Mouse (Mus musculus) lung, postnatal 10 days (tissue): ENCODE measurements around the gene Pfkp.

Experiments
- DNase-seq: peaks from one replicate; pipeline ENCODE4 v3.0.0; 2021

The Pfkp gene

DNA sequence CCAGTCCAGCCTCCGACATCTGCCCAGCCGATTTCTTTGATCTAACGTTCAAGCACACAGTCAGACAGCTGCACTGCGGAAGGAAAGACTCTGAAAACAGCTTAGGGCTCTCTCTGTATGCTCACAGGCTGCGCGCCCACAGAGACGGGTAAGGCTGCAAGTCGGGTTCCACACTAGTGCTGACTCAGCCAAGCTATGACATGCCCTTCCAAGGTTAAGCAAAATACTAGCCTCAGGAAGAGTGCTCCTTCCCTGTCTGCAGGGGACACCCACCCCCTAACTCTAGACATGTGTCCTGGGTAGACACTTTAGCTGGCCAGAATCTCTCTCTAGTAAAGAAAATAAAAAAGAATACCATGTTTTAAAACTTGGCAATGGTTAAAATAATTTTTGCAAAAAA, 48.0 kb downstream of the Pfkp start:
- DNase-seq: no peak

DNA sequence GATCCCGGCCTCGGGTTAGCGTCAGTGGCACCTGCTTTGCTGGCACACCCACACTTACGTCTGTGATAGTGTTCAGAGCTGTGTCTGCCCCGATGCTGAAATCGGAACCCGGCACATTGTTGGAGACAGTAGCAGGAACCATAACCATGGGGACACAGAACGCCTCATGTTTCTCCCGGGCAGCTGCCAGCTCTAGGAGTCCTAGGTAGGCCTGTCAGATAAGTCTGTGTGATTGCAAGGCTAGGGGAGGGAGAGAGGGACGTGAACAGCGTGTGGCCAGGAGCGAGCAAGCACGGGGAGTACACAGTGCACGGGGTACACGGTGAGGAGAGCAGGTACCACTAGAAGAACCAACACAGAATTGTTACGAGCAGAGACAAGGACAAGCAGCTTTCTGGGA, 50.8 kb downstream of the Pfkp start:
- DNase-seq: no peak

DNA sequence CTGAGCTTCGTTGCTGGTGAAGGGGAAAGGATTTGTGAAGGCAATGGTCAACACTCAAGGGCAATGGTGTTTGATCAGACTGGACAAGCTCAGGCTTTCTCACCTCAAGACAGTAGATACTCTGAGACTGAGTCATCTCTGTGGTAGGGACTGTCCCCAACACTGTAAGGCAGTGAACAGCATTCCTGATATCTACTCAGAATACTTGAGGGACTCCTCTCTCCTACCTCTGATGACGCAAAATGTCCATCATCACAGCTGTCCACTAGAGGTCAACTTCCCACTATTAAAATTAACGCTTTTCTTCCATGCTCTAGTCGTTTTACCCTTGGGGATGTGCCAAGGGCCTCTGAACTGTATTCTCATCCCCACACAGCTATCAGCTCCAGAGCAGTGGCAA, 53.2 kb downstream of the Pfkp start:
- DNase-seq: no peak

DNA sequence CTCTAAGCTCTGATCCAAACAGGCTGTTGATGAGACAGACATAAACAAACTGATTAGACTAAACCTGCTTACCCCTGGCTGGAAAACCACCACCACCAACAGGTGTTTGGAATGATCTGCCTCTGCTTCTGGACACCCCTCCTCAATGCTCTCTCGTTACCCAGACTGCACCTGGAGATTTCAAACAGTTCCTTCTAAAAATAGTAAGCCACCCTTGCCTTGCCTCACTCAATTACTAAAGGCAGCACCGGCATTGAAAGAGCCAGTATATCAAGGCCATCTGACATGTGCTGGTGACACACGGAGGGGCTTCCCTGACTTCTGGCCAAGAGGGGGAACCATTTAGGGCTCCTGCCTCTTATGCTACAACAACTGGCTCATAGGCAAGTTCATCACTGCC, 57.7 kb downstream of the Pfkp start:
- no peak for DNase-seq

DNA sequence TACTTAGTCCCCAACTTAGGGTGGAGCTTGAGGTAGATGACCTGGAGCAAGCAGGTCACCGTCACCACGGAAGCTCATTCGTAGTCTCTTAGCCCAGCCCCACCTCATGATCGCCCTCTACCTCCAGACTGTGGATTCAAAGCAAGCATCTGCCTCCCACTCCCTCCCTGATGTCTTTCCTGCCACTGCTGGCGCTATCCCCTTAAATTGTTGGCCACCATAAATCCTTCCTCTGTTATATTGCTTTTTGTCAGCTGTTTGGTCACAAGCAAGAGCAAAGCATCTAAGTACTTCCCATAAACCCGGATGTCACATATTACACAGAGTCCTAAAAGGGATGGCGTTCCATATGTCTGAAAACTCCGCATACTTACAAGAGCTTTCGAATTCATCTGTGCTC, 62.6 kb downstream of the Pfkp start:
- no peak for DNase-seq

DNA sequence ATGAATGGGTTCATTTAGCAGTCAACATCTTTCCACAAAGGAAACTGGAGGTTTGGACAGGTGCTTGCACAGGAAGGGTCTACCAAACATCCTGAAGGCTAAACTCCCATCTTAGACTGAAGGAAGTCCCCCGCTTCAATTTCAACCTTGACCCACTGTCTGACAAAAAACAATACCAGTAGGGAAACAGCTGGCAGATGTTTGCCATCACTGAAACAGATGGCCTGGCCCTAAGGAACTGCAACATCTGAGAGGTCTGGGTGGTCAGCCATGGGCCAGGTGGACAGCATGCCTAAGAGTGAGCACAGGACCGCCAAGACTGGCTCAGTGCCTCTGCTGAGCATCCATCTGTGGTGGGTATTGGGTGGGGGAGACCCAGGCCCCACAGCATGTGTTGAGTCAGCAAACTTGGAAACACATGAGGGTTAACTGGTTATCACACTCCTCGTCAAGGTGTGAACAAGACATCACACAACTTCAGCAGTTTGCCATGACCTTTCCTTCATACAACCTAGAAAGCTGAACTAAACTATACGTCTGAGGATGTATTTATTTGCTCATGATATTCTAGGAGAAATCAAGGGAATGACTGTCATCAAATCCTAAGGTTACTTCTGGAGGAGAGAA, 65.0 kb downstream of the Pfkp start:
- DNase-seq: no peak

DNA sequence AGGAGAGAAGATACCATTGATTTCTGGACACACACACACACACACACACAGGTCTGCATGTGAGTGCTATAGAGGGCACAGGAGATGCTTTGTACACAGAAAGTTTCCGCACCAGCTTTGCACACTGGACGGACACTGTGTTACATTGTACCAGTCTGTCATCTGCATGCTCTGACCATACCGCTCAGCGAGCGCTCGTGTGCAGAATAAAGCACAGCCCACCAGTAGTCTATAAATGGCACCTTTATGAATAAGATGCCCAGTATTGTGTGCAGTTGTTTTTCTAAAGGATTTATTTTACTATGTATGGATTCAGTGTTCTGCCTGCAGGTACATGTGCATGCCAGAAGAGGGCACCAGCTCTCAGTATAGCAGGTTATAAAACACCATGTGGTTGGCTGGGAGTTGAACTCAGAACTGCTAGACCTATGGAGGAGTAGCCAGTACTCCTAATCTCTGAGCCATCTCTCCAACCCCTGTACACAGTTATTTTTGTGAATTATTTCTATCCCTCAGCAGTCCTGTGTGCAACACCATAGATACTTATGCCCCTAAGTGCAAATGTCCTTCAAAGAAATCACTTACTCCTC, 72.6 kb downstream of the Pfkp start:
- DNase-seq: no peak

DNA sequence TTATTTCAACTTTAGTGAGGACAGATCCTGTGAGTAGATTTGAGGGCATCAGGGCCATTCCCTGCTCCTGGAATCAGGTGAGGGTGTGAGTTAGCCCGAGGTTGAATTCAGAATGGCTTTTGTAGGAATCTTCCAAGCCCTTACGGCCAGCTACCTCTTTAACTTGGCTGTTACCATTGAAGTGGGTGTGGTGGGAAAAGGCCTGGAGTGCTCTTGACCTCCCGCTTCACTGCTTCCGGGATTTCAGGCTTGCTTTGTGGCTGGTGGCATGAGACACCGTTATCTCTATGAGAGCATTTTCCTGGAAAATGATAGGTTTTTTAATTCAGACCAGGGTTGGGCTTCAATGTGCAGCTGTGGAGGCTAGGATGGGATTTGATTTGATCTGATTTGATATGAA, 83.0 kb downstream of the Pfkp start:
- DNase-seq: peak; percentile 18

DNA sequence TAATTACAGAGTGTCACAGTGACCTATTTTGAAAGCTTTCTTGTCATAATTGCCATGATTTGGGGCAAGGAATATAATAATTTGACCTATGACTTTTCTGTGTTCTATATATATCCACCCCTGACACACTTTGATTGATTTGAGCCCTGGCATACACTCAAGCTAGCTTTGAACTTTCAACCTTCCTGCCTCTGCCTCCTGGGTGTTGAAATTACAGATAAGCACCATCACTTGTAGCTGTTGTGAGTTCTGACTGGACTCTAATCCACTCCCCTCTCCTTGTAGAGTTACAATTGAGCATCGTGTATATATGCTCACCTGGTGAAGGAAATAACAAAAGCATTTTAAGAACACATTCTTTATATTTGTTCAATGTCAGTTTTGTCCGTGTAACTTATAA, 86.2 kb downstream of the Pfkp start:
- no peak for DNase-seq

DNA sequence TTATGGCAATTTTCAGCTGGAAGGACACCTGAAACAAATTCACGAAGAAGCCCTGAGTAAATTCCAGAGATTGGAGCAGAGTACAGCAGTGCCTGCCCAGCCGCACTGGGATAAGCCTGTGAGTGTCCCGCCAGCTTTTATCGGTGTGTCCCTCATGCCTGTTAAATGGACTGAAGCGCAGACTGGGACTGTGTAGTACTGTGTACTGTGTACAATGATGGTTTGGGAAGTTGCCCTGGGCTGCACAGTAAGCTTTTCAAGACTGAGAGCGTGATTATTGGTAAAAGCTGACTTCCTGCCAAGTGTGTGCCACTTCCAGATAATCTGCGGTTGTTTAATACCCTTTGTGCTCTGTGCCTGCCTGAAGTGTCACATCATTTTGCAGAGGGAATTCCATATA, 90.8 kb downstream of the Pfkp start:
- DNase-seq: no peak

DNA sequence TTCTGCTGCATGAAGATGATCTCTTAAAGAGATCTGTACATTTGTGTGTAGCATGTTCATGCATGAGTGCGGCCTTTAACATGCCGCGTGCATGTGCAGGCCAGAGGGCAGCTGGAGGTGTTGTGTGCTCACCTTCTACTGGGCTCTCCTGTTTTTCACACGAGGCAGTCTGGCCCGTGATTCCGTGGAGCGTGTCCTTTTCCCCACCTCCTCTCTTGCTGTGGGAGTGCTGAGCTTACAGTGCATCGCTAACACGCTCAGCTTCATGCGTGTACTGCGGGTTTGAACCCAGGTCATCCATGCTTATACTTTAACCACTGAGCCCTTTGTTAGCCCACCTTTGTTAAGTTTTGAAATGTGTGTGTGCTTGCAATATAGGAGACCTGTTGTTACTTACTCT, 92.9 kb downstream of the Pfkp start:
- no peak for DNase-seq

DNA sequence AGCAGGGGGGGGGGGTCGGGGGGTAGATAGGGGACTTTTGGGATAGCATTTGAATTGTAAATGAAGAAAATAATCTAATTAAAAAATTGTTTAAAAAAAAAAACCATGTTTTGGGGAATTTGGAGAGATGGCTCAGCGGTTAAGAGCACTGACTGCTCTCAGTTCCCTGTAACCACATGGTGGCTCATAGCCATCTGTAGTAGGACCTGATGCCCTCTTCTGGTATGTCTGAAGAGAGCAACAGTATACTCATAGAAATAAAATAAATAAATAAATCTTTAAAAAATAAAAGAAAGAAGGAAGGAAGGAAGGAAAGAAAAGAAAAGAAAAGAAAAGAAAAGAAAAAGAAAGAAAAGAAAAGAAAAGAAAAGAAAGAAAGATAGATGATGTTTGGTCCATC, 94.9 kb downstream of the Pfkp start:
- no peak for DNase-seq

DNA sequence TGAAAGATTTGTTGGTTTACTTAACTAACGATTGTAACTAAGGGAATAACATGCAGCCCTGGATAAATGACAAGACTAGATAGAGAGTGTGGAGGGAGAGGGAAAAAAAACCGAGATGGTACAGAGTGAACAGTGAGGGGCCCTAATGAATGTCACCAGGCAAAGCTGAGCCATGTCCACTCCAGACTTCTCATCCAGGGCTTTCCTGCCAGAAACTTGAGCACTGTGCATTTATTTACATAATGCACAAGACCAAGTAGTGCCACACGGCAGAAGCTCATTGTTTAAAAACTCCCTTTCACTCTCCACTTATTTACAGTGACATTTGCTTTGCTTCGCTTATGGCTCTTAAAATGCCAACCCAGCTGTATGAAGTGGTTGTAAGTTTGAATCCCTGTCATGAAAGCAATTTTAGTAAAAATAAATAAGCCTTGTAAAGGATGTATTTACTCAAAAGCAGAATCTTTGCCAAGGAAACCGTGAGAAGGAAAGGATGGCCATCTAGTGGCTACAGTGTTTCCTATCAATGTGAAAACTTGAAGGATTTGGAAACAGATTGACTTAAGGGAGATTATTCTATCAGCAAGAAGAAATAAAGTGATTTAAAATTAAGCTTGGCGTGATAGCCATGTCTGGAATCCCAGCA, 113.2 kb downstream of the Pfkp start:
- DNase-seq: peak; percentile 31

DNA sequence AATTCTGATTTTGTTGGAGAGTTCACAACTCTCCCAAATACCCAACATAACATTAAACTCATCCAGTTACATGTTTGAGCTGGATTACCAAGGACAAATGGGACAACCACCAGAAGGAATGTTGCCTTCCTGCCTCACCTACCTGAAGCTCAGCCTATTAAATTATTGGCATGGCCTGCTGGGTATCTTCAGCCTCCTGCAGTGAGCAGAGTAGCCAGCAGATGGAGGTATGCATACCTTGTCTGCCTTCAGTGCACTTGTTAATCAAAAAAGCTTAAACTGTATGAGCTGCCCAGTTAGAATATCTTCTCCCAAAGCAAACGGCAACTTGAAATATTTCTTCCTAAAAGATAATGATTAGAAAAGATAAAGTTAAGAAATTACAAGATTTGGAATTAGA, 115.9 kb downstream of the Pfkp start:
- peak; percentile 46 for DNase-seq
